Mouse (Mus musculus): Measurements from ENCODE around the gene Uba5.

DNA sequence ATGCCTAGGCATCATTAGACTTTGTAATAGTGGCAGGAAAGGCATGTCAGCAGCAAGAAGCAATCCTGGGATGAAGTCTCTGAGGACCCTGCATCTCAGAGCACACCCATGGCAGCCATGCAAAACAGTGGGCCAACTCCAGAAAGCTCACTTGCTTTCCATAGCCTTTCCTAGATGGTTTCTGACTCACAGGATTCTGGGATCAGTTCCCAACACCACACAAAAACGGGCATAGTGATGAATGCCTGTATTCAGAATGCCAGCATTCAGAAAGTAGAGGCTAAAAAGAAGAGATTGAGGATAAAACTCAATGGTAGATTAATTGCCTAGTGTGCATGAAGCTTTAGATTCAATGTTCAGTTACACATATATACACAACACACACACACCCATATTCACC is 48.4 kb downstream of the Uba5 start:
- TF ChIP-seq CTCF (conservative IDR thresholded peaks at IDR 0.05; ENCODE audit: low read length) = no peak
- TF ChIP-seq NANOG (IDR thresholded peaks at IDR 0.05; ENCODE audit: borderline replicate concordance, low read length) = no peak
- no peak for TF ChIP-seq POU5F1 (IDR thresholded peaks at IDR 0.05; ENCODE audit: borderline replicate concordance, low read length)

All from E14TG2a.4 (cell line).